In genomic region chr7:45708221-45708761, GRCm38 (mm10) we compare ENCODE assay signal across 8 mouse cellular contexts. TPM values are rescaled to one million over a fixed set of nuclear protein-coding genes. Genes with fewer than 3 reads are reported as not detected.
DNase-seq lines count a peak whose midpoint lies in the region; ATAC-seq and TF ChIP-seq lines count a peak whose summit lies in the region.

No protein-coding gene starts in this region.

- H3K9ac ChIP-seq in lung, embryonic 14.5 days: no peak overlapping the region
- H3K9ac ChIP-seq in embryonic facial prominence, embryonic 14.5 days (ENCODE audit: low read depth, low read length): peak overlapping the region; percentile 2; the same call in 1 of the 2 replicates

- H3K27me3 ChIP-seq in lung, embryonic 14.5 days (ENCODE audit: insufficient read depth, low read length): no peaks in the 10 kb centered on the region
- no peaks in the 10 kb centered on the region for H3K27me3 ChIP-seq in embryonic facial prominence, embryonic 14.5 days (replicated peaks; ENCODE audit: control insufficient read depth, insufficient read depth, low read length)
- no peaks in the 10 kb centered on the region for H3K27me3 ChIP-seq in limb, embryonic 10.5 days (ENCODE audit: low read depth, poor library complexity, severe bottlenecking)

- peaks cover 41% of the 10 kb centered on the region for H3K36me3 ChIP-seq in lung, embryonic 14.5 days (ENCODE audit: insufficient read depth)
- H3K36me3 ChIP-seq in embryonic facial prominence, embryonic 14.5 days (ENCODE audit: control insufficient read depth, insufficient read depth, low read length): peaks cover 38% of the 10 kb centered on the region
- H3K36me3 ChIP-seq in limb, embryonic 10.5 days: peaks cover 39% of the 10 kb centered on the region

- no peaks in the 10 kb centered on the region for H3K9me3 ChIP-seq in lung, embryonic 14.5 days (ENCODE audit: low read depth, low read length)
- no peaks in the 10 kb centered on the region for H3K9me3 ChIP-seq in embryonic facial prominence, embryonic 14.5 days (ENCODE audit: control insufficient read depth, low read length)
- H3K9me3 ChIP-seq in limb, embryonic 10.5 days (replicated peaks): no peaks in the 10 kb centered on the region

- H3K4me3 ChIP-seq in lung, embryonic 14.5 days (ENCODE audit: low read depth, low read length): peak overlapping the region; percentile 55; the same call in 1 of the 2 replicates
- H3K4me3 ChIP-seq in embryonic facial prominence, embryonic 14.5 days (ENCODE audit: low read depth, low read length): peak overlapping the region; percentile 65
- H3K4me3 ChIP-seq in limb, embryonic 10.5 days: peak overlapping the region; percentile 81
- peak overlapping the region; percentile 26 for H3K4me3 ChIP-seq in olfactory bulb, adult 2 months (ENCODE audit: insufficient read depth, low read depth, low read length)

- 25% methylated on average over 13 of the region's 13 CpGs for WGBS in lung, embryonic 14.5 days
- 36% methylated on average over 13 of the region's 13 CpGs for WGBS in embryonic facial prominence, embryonic 14.5 days
- 30% methylated on average over 13 of the region's 13 CpGs for WGBS in limb, embryonic 10.5 days
- 52% methylated on average over 13 of the region's 13 CpGs for WGBS in olfactory bulb, adult 2 months

- no peak for ATAC-seq in lung, embryonic 14.5 days (ENCODE audit: insufficient read depth)
- ATAC-seq in embryonic facial prominence, embryonic 14.5 days (ENCODE audit: low read depth): no peak
- no peak for ATAC-seq in frontal cortex, adult (ENCODE audit: low TSS enrichment)
- ATAC-seq in monocyte, adult 5-6 weeks (replicated peaks; ENCODE audit: insufficient number of reproducible peaks, low FRiP score, low TSS enrichment, poor library complexity, severe bottlenecking): no peak

- intact Hi-C loops in heart, postnatal 14 days (cut with DNase I): no loop called here

- peaks cover 23% of the 10 kb centered on the region for H3K4me1 ChIP-seq in lung, embryonic 14.5 days (ENCODE audit: insufficient read depth)
- H3K4me1 ChIP-seq in embryonic facial prominence, embryonic 14.5 days (ENCODE audit: control insufficient read depth, insufficient read depth, low read length): peaks cover 30% of the 10 kb centered on the region
- peaks cover 59% of the 10 kb centered on the region for H3K4me1 ChIP-seq in limb, embryonic 10.5 days
- H3K4me1 ChIP-seq in olfactory bulb, adult 2 months (ENCODE audit: control insufficient read depth, insufficient read depth, low read length): peaks cover 60% of the 10 kb centered on the region

- no peak for DNase-seq in lung, embryonic 14.5 days
- DNase-seq in lung, postnatal 25 days (ENCODE audit: low spot score): no peak
- no peak for DNase-seq in embryonic facial prominence, embryonic 14.5 days (ENCODE audit: low spot score)
- DNase-seq in heart, postnatal 14 days: peak; percentile 50 to 61
- no peak for DNase-seq in limb, embryonic 10.5 days (ENCODE audit: low spot score)

- TF ChIP-seq CTCF in lung, embryonic 14.5 days (IDR thresholded peaks at IDR 0.05; ENCODE audit: low read depth): no peak
- TF ChIP-seq CTCF in olfactory bulb, adult 2 months (IDR thresholded peaks at IDR 0.05; ENCODE audit: insufficient read depth, low read depth, low read length): no peak

- no peak for TF ChIP-seq POLR2A in olfactory bulb, adult 2 months (IDR thresholded peaks at IDR 0.05; ENCODE audit: insufficient read depth, low read depth, low read length)

- H3K4me2 ChIP-seq in lung, embryonic 14.5 days: peak overlapping the region; percentile 95
- peak overlapping the region; percentile 93 for H3K4me2 ChIP-seq in embryonic facial prominence, embryonic 14.5 days (ENCODE audit: low read depth, low read length)

- no peak overlapping the region for H3K27ac ChIP-seq in lung, embryonic 14.5 days (ENCODE audit: low read depth)
- H3K27ac ChIP-seq in embryonic facial prominence, embryonic 14.5 days (replicated peaks; ENCODE audit: low read depth, low read length): peak overlapping the region; percentile 84
- peak overlapping the region; percentile 90 for H3K27ac ChIP-seq in limb, embryonic 10.5 days
- peak overlapping the region; percentile 100 for H3K27ac ChIP-seq in olfactory bulb, adult 2 months (ENCODE audit: insufficient read depth, low read depth, low read length)

RNA-seq across cellular contexts. Expression of gene Dbp, which starts 3.4 kb away (rescaled TPM):
- 2.1 TPM in 2 replicates for polyA plus RNA-seq in lung, embryonic 14.5 days (2014; fragmentation: Nextera tagmentation; extraction: Ambion mirVana)
- polyA plus RNA-seq in embryonic facial prominence, embryonic 14.5 days (2014; fragmentation: Nextera tagmentation; extraction: Ambion mirVana): 3.4 and 4.7 TPM in 2 replicates
- total RNA-seq in heart, postnatal 14 days (2021): 10 to 100 TPM; 24.7 to 27.1 TPM
- 3.7 and 4.7 TPM in 2 replicates for polyA plus RNA-seq in limb, embryonic 10.5 days (2016; fragmentation: Nextera tagmentation; extraction: Ambion mirVana)
- 386 TPM in 1 of 2 replicates, not detected in the other for polyA plus RNA-seq in olfactory bulb, adult 2 months (2012; ENCODE audit: insufficient read depth, insufficient read length, low replicate concordance, missing spikeins)
- total RNA-seq in monocyte, adult 5-6 weeks (2017): 4.3 to 13.1 TPM (median 4.5 TPM) in 3 replicates

RNA-seq across cellular contexts. Expression of gene Rpl18, which starts 7.0 kb away (rescaled TPM):
- 1,245 and 1,303 TPM in 2 replicates for polyA plus RNA-seq in lung, embryonic 14.5 days (2014; fragmentation: Nextera tagmentation; extraction: Ambion mirVana)
- 1,174 and 1,204 TPM in 2 replicates for polyA plus RNA-seq in embryonic facial prominence, embryonic 14.5 days (2014; fragmentation: Nextera tagmentation; extraction: Ambion mirVana)
- 100 to 1,000 TPM; 552 to 626 TPM for total RNA-seq in heart, postnatal 14 days (2021)
- polyA plus RNA-seq in limb, embryonic 10.5 days (2016; fragmentation: Nextera tagmentation; extraction: Ambion mirVana): 1,218 and 1,459 TPM in 2 replicates
- polyA plus RNA-seq in olfactory bulb, adult 2 months (2012; ENCODE audit: insufficient read depth, insufficient read length, low replicate concordance, missing spikeins): not detected in 2 replicates
- total RNA-seq in monocyte, adult 5-6 weeks (2017): 966 to 1,078 TPM (median 1,028 TPM) in 3 replicates

RNA-seq across cellular contexts. Expression of gene Car11, which starts 8.6 kb away (rescaled TPM):
- 2.0 and 4.3 TPM in 2 replicates for polyA plus RNA-seq in lung, embryonic 14.5 days (2014; fragmentation: Nextera tagmentation; extraction: Ambion mirVana)
- 7.9 and 8.9 TPM in 2 replicates for polyA plus RNA-seq in embryonic facial prominence, embryonic 14.5 days (2014; fragmentation: Nextera tagmentation; extraction: Ambion mirVana)
- 1 to 10 TPM; 4.3 to 6.6 TPM for total RNA-seq in heart, postnatal 14 days (2021)
- polyA plus RNA-seq in limb, embryonic 10.5 days (2016; fragmentation: Nextera tagmentation; extraction: Ambion mirVana): 2.2 and 4.9 TPM in 2 replicates
- not detected in 2 replicates for polyA plus RNA-seq in olfactory bulb, adult 2 months (2012; ENCODE audit: insufficient read depth, insufficient read length, low replicate concordance, missing spikeins)
- total RNA-seq in monocyte, adult 5-6 weeks (2017): not detected in 3 replicates

RNA-seq across cellular contexts. Expression of gene Sphk2, which starts 9.5 kb away (rescaled TPM):
- polyA plus RNA-seq in lung, embryonic 14.5 days (2014; fragmentation: Nextera tagmentation; extraction: Ambion mirVana): 21.9 and 23.8 TPM in 2 replicates
- polyA plus RNA-seq in embryonic facial prominence, embryonic 14.5 days (2014; fragmentation: Nextera tagmentation; extraction: Ambion mirVana): 24.0 and 25.6 TPM in 2 replicates
- 10 to 100 TPM; 17.5 to 18.8 TPM for total RNA-seq in heart, postnatal 14 days (2021)
- polyA plus RNA-seq in limb, embryonic 10.5 days (2016; fragmentation: Nextera tagmentation; extraction: Ambion mirVana): 45.5 and 49.3 TPM in 2 replicates
- polyA plus RNA-seq in olfactory bulb, adult 2 months (2012; ENCODE audit: insufficient read depth, insufficient read length, low replicate concordance, missing spikeins): not detected in 2 replicates
- total RNA-seq in monocyte, adult 5-6 weeks (2017): 11.0 to 15.9 TPM (median 11.5 TPM) in 3 replicates

RNA-seq across cellular contexts. Expression of gene Fam83e, which starts 12.7 kb away (rescaled TPM):
- 0.92 and 1.1 TPM in 2 replicates for polyA plus RNA-seq in lung, embryonic 14.5 days (2014; fragmentation: Nextera tagmentation; extraction: Ambion mirVana)
- polyA plus RNA-seq in embryonic facial prominence, embryonic 14.5 days (2014; fragmentation: Nextera tagmentation; extraction: Ambion mirVana): 0.36 and 0.39 TPM in 2 replicates
- under 1 TPM; 0.17 to 0.24 TPM for total RNA-seq in heart, postnatal 14 days (2021)
- 2.1 and 2.4 TPM in 2 replicates for polyA plus RNA-seq in limb, embryonic 10.5 days (2016; fragmentation: Nextera tagmentation; extraction: Ambion mirVana)
- polyA plus RNA-seq in olfactory bulb, adult 2 months (2012; ENCODE audit: insufficient read depth, insufficient read length, low replicate concordance, missing spikeins): not detected in 2 replicates
- total RNA-seq in monocyte, adult 5-6 weeks (2017): 0.78 to 1.4 TPM in 2 of 3 replicates, not detected in the other

Comparison
In these comparisons a context has a peak if more than half of its experiments do, and no peak if none do; other contexts are left out.
1. DNase-seq: peak in heart, postnatal 14 days (2 of 2); none in lung, embryonic 14.5 days (single experiment), lung, postnatal 25 days (single experiment), embryonic facial prominence, embryonic 14.5 days (single experiment) and limb, embryonic 10.5 days (single experiment).
2. H3K4me3 ChIP-seq: peak in every context shown above with its lines; median percentile 81 in limb, embryonic 10.5 days; 65 in embryonic facial prominence, embryonic 14.5 days; 55 in lung, embryonic 14.5 days; 26 in olfactory bulb, adult 2 months.